Mouse (Mus musculus) megakaryocyte progenitor cell, adult 5-6 weeks (primary cell): ENCODE measurements at regions not wholly inside any gene's neighbourhood (a gene's known extent, or its start where the extent isn't known, plus 50 kb on each side); places are given as distances from the start of the nearest gene placed in this dataset.

Experiments used
- ATAC-seq: replicated peaks from 2 replicates; pipeline ENCODE4 v1.8.0; 2016; ENCODE audit warnings: mild to moderate bottlenecking, moderate TSS enrichment, inconsistent platforms; ENCODE audit not compliant: poor library complexity

GRCm38 (mm10) chrX:96019556-96019955 is 62.8 kb upstream of the Las1l start:
- peak; percentile 98 for ATAC-seq

GRCm38 (mm10) chrX:96020407-96020806 is 63.6 kb upstream of the Las1l start:
- ATAC-seq: no peak

- peak; percentile 39 for ATAC-seq
These were observed 68.6 kb upstream of the Las1l start for GRCm38 (mm10) chrX:96025374-96025773.

GRCm38 (mm10) chrX:96025876-96026275 is 69.1 kb upstream of the Las1l start:
- peak; percentile 75 for ATAC-seq

- no peak for ATAC-seq
These were observed 64.3 kb upstream of the Msn start for GRCm38 (mm10) chrX:96031591-96031990.

GRCm38 (mm10) chrX:96035307-96035706 is 60.5 kb upstream of the Msn start:
- ATAC-seq: peak; percentile 61; the same call in 1 of the 2 replicates

GRCm38 (mm10) chrX:96042193-96042592 is 53.6 kb upstream of the Msn start:
- peak; percentile 61 for ATAC-seq
